Mouse (Mus musculus) kidney, embryonic 14.5 days (tissue): ENCODE measurements around the gene Asic1. TPM values are rescaled to one million over a fixed set of nuclear protein-coding genes. Genes with fewer than 3 reads are reported as not detected.

ENCODE experiments used
- ATAC-seq: fragments of 200-750 bp; cut with Nextera tagmentation; 2 replicates; pipeline ENCODE4 v1.8.0; 2017; ENCODE audit warnings: moderate number of reproducible peaks, mild to moderate bottlenecking, moderate TSS enrichment, moderate library complexity; ENCODE audit not compliant: low FRiP score, low TSS enrichment
- H3K27ac ChIP-seq: fragments of 300-500 bp; sonication (generic); 2 replicates; pipeline ENCODE4 v1.5.1; 2014; ENCODE audit warnings: low read depth, mild to moderate bottlenecking, low read length, moderate library complexity, mixed read lengths
- H3K27me3 ChIP-seq: fragments of 300-500 bp; sonication (generic); 2 replicates; pipeline ENCODE4 v1.6.1; 2014; ENCODE audit warnings: mild to moderate bottlenecking, low read length; ENCODE audit not compliant: control insufficient read depth, insufficient read depth
- H3K36me3 ChIP-seq: fragments of 300-500 bp; sonication (generic); 2 replicates; pipeline ENCODE4 v1.6.1; 2014; ENCODE audit warnings: low read length, mixed read lengths; ENCODE audit not compliant: control insufficient read depth, insufficient read depth
- H3K4me1 ChIP-seq: fragments of 300-500 bp; sonication (generic); 2 replicates; pipeline ENCODE4 v1.6.1; 2014; ENCODE audit warnings: low read length, mixed read lengths; ENCODE audit not compliant: control insufficient read depth, insufficient read depth
- H3K4me2 ChIP-seq: fragments of 300-500 bp; sonication (generic); replicated peaks from 2 replicates; pipeline ENCODE4 v1.6.1; 2014; ENCODE audit warnings: low read depth, mild to moderate bottlenecking, low read length
- H3K4me3 ChIP-seq: fragments of 300-500 bp; sonication (generic); 2 replicates; pipeline ENCODE4 v1.5.1; 2014; ENCODE audit warnings: mild to moderate bottlenecking, low read length
- H3K9ac ChIP-seq: fragments of 300-500 bp; sonication (generic); 2 replicates; pipeline ENCODE4 v1.6.1; 2014; ENCODE audit warnings: low read depth, mild to moderate bottlenecking, low read length, moderate library complexity
- H3K9me3 ChIP-seq: fragments of 300-500 bp; sonication (generic); 2 replicates; pipeline ENCODE4 v1.6.1; 2016; ENCODE audit warnings: low read length; ENCODE audit not compliant: control insufficient read depth
- WGBS: fragments of 180-500 bp; shearing (Covaris S2); extraction: QIAGEN DNeasy Blood & Tissue Kit; methylation state at CpG from one replicate; pipeline ENCODE4 v1.1.7; 2014; 5-methylcytosine and 5-hydroxymethylcytosine counted together
- polyA plus RNA-seq: library from polyadenylated mRNA; unstranded; fragments of >200 nt; fragmentation: Nextera tagmentation; extraction: Ambion mirVana; gene quantifications from 2 replicates; pipeline ENCODE4 v1.2.1, GENCODE M21; 2014

Asic1 gene
- 0.88 and 0.90 TPM in 2 replicates for polyA plus RNA-seq

- WGBS = under 1% methylated on average over 49 of the region's 74 CpGs
- Histone ChIP-seq H3K9ac (peak within 1 kb of the TSS; percentile 63), H3K9me3 (no peaks in the 10 kb centered on the region), H3K27me3 (peaks cover 49% of the 10 kb centered on the region), H3K36me3 (no peaks in the 10 kb centered on the region), H3K4me2 (peak within 1 kb of the TSS; percentile 98), H3K27ac (no peak within 1 kb of the TSS), H3K4me3 (peak within 1 kb of the TSS; percentile 54), H3K4me1 (peaks cover 3% of the 10 kb centered on the region; the same call in 1 of the 2 replicates)
- peak; percentile 84 for ATAC-seq
Observed at GRCm38 (mm10) chr15:99670154-99670821, at the start of gene Asic1. TSS of gene Asic1 (plus strand) at chr15:99670368.

GRCm38 (mm10) chr15:99622063-99622462 lies 48.1 kb upstream of the Asic1 start:
- H3K27me3 ChIP-seq = no peaks in the 10 kb centered on the region
- H3K4me1 ChIP-seq = no peaks in the 10 kb centered on the region
- H3K36me3 ChIP-seq = peaks cover 65% of the 10 kb centered on the region
- H3K9ac ChIP-seq = no peak overlapping the region
- no peak overlapping the region for H3K27ac ChIP-seq
- 85% methylated on average over 9 of the region's 11 CpGs for WGBS
- H3K9me3 ChIP-seq = no peaks in the 10 kb centered on the region
- ATAC-seq = no peak
- no peak overlapping the region for H3K4me3 ChIP-seq
- H3K4me2 ChIP-seq = no peak overlapping the region

GRCm38 (mm10) chr15:99631618-99632017 lies 38.5 kb upstream of the Asic1 start:
- Histone ChIP-seq H3K4me1 (no peaks in the 10 kb centered on the region), H3K4me2 (no peak overlapping the region), H3K9me3 (no peaks in the 10 kb centered on the region; the same call in 1 of the 2 replicates), H3K9ac (no peak overlapping the region), H3K36me3 (peaks cover 92% of the 10 kb centered on the region), H3K4me3 (no peak overlapping the region), H3K27ac (no peak overlapping the region), H3K27me3 (no peaks in the 10 kb centered on the region)
- no peak for ATAC-seq

- no peak for ATAC-seq
- peaks cover 93% of the 10 kb centered on the region for H3K36me3 ChIP-seq
Observed at GRCm38 (mm10) chr15:99634702-99635101, 35.5 kb upstream of the Asic1 start.

GRCm38 (mm10) chr15:99637405-99638123 lies 32.6 kb upstream of the Asic1 start:
- Histone ChIP-seq H3K27me3 (no peaks in the 10 kb centered on the region), H3K4me1 (no peaks in the 10 kb centered on the region), H3K36me3 (peaks cover 76% of the 10 kb centered on the region), H3K4me2 (no peak overlapping the region), H3K4me3 (no peak overlapping the region), H3K9ac (no peak overlapping the region), H3K27ac (no peak overlapping the region), H3K9me3 (no peaks in the 10 kb centered on the region)
- ATAC-seq = no peak
- WGBS = 92% methylated on average over 12 of the region's 12 CpGs

More at GRCm38 (mm10) chr15:99634702-99635101, 35.5 kb upstream of the Asic1 start:
- WGBS = 89% methylated on average over 7 of the region's 7 CpGs
- Histone ChIP-seq H3K4me3 (no peak overlapping the region), H3K4me2 (no peak overlapping the region), H3K9me3 (no peaks in the 10 kb centered on the region; the same call in 1 of the 2 replicates), H3K4me1 (no peaks in the 10 kb centered on the region), H3K27me3 (no peaks in the 10 kb centered on the region), H3K27ac (no peak overlapping the region), H3K9ac (no peak overlapping the region)

- Histone ChIP-seq H3K9ac (no peak overlapping the region), H3K27ac (no peak overlapping the region), H3K4me2 (no peak overlapping the region), H3K4me1 (no peaks in the 10 kb centered on the region), H3K4me3 (no peak overlapping the region), H3K27me3 (no peaks in the 10 kb centered on the region), H3K9me3 (no peaks in the 10 kb centered on the region), H3K36me3 (peaks cover 71% of the 10 kb centered on the region)
- no peak for ATAC-seq
- WGBS = 90% methylated on average over 5 of the region's 5 CpGs
Observed at GRCm38 (mm10) chr15:99638124-99638485, 32.1 kb upstream of the Asic1 start.

- Histone ChIP-seq H3K4me2 (no peak overlapping the region), H3K4me3 (no peak overlapping the region), H3K4me1 (peaks cover 4% of the 10 kb centered on the region; the same call in 1 of the 2 replicates), H3K27me3 (no peaks in the 10 kb centered on the region), H3K9ac (no peak overlapping the region), H3K9me3 (no peaks in the 10 kb centered on the region), H3K27ac (no peak overlapping the region), H3K36me3 (peaks cover 29% of the 10 kb centered on the region)
- ATAC-seq = no peak
- WGBS = 76% methylated on average over 6 of the region's 6 CpGs
Observed at GRCm38 (mm10) chr15:99642622-99643021, 27.5 kb upstream of the Asic1 start.

- Histone ChIP-seq H3K27me3 (no peaks in the 10 kb centered on the region), H3K36me3 (peaks cover 20% of the 10 kb centered on the region), H3K4me3 (no peak overlapping the region), H3K9me3 (no peaks in the 10 kb centered on the region), H3K9ac (no peak overlapping the region), H3K4me1 (peaks cover 10% of the 10 kb centered on the region), H3K27ac (no peak overlapping the region), H3K4me2 (no peak overlapping the region)
- WGBS = 77% methylated on average over 10 of the region's 10 CpGs
- ATAC-seq = no peak
Observed at GRCm38 (mm10) chr15:99643832-99644231, 26.3 kb upstream of the Asic1 start.

- WGBS = 48% methylated on average over 7 of the region's 7 CpGs
- H3K36me3 ChIP-seq = peaks cover 11% of the 10 kb centered on the region
- no peak overlapping the region for H3K4me2 ChIP-seq
- no peak for ATAC-seq
- H3K9ac ChIP-seq = no peak overlapping the region
- no peak overlapping the region for H3K27ac ChIP-seq
- H3K4me1 ChIP-seq = peaks cover 19% of the 10 kb centered on the region
- H3K4me3 ChIP-seq = no peak overlapping the region
- H3K27me3 ChIP-seq = no peaks in the 10 kb centered on the region
- H3K9me3 ChIP-seq = no peaks in the 10 kb centered on the region
Observed at GRCm38 (mm10) chr15:99644776-99645175, 25.4 kb upstream of the Asic1 start.
